Mouse (Mus musculus) mouse trophoblast stem cell (cell line): ENCODE results near the gene Vipas39.
"Not testable (repeated sequence)": the region's sequence is repeated elsewhere in the genome, so short reads cannot be mapped to it uniquely, and the experiment has no call there.

Experiments used
- in situ Hi-C, 2 experiments: fragments of 300-500 bp; cut with MseI, MboI; formaldehyde crosslinking; loops; 2 replicates in 1 of 2; 3 replicates in 1 of 2; pipeline ENCODE4 v1.15.1; 2025

The Vipas39 gene

DNA sequence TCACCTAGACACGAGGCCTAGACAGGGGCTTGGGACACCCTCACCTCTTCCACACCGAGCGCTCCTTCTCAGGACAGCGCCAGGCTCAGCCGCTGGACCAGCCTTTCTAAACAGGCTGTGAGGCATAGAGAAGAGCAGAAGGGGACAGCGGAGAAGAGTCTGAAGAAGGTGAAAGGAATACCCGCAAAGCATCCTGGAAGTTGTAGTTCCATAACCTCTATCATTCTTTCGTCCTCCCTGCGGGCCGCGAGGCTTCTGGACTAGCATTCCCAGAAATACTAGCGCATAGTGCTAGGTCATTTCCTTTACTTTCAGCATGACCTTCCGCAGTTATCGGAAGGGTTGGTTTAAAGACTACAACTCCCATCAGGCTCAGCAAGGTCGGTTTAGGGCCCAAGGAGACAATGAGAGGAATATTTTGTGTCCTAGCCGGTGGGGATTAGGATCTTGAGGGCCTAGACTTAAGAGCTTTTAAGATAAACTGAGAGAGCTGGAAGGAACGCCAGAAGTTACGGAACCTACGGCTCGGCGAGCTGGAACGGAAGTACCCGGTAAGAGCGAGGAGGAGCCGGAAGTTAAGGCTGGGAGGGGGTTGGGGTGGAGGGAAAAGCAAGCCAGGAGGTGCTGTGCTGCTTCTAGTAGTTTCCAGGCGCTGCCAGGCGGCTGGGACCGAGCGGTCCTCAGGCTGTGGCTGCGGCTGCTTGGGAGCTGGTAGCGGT lies at the start of gene Vipas39, which contains the start of gene Ahsa1:
Gene Vipas39 (minus strand): TSS at position 149 of the 719 bp plus-strand sequence.
Gene Ahsa1 (plus strand): TSS at position 372 of the 719 bp plus-strand sequence.
- in situ Hi-C loops = no loop called here

DNA sequence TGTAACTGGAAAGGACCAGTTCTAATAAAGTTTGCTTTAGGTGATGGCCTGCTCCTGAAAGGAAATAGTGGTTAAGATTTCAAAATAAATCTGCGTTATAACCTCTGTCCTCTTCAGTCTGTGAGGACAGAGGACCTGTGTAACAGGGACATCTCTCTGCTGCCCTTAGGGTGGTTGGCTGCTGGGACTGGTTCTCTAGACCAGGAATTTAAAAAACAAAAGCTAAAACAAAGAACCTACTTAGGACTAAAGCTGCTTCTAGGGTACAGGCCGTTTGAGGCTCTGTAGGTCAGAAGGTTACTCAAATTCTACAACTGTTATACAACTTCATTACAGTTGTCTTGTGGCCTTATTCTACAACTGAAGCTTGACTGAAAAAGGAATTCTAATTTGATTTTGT lies 47.0 kb upstream of the Vipas39 start:
- in situ Hi-C loops = no loop called here

DNA sequence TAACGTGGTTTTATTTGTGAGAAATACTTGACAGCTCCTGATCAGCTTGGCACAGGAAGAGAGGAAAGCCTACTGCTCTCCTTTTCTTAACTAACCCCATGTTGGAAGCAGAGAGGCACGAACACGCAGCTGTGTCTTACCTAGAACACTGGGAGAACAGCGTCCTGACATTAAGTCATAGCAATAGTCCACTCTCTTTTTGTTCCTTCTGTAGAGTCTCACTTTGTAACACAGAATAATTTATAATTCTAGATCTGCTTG lies 40.5 kb upstream of the Vipas39 start:
- in situ Hi-C loops = not testable (repeated sequence)

DNA sequence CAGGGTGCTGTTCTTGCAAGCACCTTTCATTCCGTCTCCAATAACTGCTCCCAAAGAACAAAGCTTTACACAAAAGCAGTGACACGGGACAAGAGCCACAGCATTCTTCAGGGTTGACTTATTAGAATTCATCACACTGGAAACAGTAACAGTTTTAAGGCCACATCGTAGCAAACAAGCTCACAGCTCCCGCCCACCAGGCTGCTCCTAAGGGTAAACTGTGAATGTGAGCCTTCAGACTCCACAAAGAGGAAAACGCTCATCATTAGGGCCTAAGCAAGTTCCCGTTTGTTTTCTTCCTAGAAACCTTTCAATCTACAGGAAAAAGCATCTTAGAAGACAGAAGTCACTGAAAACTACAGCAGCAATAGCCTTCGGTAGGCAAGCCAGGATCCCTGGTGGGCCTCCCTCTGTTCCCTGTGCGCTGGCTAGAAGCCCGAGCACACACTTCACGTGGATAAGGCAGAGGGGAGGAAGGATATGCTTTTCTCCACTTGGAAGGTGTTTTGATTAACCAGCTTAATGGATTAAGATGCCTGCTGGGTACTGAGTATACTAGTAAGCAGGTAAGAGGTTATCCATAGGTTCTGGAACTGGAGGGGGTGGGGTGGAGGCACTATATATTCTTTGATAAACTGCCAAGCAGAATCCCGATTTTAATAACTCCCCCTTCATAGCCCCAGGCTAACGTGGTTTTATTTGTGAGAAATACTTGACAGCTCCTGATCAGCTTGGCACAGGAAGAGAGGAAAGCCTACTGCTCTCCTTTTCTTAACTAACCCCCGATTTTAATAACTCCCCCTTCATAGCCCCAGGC lies 39.9 kb upstream of the Vipas39 start:
- in situ Hi-C loops = no loop called here

DNA sequence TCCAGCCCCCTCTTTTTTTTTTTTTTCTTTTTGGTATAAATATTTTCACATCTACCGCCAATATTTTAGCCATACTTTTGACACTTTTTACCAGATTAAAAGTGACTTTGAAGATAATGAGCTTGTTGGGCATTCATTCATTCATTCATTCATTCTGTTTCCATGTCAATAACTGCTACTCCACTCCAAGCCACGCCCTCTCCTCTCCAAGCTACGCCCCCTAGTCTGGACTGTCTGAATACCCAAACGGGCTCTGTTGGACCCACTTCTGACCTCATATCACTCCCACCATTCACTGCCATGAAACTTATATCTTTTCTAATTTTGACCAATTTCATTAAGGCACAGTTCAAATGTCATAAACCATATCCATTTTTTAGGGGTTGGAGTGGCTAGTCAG lies 35.1 kb upstream of the Vipas39 start:
- in situ Hi-C loops = no loop called here

DNA sequence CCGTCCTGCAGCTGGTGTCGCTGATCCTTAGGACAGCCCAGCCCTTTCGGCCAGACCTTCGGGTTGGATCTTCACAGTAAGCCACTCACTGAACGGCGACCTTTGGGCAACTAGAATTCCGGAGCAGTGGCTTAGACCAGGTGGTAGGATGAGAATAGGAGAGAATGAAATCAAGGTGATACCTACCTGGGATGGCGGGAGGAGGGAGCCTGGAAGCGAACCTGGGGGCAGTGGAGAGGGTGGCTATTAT lies 34.3 kb upstream of the Vipas39 start:
- in situ Hi-C loops = no loop called here

DNA sequence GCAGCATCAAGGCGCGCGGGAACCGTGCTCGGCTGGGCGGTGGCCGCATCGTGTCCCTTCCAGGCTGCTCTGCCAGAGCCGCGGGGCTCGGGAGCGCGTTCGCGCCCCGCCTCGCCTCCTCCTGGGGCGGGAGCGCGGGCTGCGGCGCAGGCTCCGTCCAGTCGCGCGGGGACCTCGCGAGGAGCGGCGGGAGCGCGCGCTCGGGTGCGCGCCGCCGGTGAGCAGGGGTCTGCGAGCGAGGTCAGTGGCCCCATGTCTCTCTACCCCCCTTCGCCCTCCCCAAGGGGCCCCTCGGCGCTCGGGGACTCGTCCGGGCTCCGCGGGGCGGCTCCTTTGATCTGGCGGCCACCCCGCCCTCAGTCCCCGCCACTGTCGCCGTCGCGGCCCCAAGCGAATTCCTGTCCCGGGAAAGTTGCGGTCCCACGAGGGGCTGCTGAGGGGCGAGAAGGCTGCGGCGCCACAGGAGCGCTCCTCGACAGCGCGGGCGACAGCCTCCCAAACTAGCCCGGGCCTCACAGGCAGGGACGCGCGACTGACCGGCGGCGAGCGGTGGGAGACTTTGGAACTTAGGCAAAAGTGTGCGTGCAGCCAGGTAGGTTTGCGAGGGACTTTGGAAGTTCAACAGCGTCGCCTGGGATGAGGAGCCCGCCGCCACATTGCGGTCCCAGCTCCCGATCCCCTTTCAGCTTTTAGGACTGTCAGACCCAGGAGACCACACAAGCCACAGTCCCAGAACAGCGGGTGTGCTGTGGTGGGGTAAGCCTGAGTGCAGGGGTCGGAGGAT lies 33.8 kb upstream of the Vipas39 start, which contains the start of gene Ism2:
Gene Ism2 (minus strand): TSS at position 49 of the 784 bp plus-strand sequence.
- in situ Hi-C loops = no loop called here

DNA sequence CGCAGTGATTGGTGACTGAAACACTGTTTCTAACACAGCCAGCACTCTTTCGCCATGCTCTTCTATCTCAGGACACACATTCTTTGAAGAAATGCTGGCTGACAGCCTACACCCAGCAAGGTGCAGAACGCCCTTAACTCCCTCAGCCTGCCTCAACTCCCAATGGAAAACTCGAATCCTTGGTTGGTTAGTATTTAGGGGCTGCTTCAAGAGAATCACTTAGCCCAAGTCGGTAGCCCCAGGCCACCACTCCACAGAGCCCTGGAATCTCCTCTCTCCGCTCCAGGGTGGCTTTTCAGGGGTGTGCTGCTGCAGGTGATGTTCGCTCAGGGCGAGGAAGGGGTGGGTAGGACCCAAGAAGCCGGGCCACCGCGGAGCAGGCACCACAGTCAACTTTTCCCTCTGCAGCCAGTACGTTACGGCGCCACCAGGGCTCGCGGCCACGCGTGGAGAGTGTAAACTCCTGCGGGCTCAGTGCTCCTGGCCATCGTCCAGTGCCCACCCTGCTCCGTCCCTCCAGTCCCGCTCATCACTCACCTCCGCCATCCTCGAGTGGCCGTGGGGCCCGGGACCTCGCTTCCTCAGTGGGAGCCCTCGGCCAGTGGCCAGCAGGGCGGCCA lies 33.1 kb upstream of the Vipas39 start:
- in situ Hi-C loops = no loop called here

DNA sequence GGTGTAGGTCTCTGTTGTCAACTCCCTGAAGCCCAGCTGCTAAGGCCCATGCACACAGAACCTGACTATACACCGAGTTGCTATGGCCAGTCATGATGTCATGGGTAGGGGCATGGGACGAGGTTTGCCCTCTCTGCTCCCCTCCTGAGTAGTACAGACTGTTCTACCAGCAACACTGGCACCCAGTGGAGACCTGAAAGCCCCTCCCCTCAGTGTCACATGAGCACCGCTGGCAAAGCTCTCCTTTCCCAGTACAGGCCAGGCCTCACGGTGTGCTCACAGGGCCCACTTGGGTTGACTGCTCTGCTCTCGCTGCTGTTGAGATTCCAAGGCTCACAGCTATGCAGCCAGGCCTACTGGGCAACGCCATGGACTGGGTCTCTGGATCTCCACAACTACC lies 27.9 kb upstream of the Vipas39 start:
- in situ Hi-C loops = no loop called here

DNA sequence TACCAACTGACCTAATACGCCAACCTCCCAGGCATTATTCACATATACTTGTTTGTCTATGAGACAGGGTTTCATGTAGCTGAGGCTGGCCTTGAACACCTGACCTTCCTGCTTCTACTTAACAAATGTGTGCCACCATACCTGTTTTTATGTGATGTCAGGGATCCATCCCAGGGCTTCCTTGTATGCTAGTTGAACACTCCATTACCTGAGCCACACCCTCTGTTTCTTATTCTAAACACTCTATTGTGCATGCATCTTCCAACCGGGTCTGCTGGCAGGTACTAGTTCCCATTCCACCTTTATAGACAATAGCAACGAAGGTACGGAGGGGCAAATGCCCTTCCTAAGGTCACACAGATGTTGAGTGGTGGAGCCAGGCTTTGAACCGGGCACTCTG lies 23.0 kb upstream of the Vipas39 start:
- in situ Hi-C loops = no loop called here

DNA sequence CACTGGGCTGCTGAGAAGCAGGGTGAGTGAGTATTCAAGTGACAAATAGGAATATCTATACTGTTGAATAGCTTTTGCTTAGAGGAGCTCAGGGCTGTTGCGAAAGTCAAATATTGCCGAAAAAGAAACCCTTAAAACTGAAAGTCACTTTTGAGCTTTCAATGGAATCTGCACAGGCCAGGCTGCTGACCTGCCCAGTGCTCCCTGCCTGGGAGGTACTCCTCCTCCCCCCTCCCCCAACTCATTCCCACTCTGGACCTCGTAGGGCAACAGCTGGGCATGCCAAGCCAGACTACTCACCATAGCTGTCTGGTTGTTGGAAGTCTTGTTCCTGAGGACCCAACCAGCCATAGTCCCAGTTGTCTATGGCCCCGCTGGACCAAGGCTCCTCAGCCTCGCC lies 18.7 kb upstream of the Vipas39 start:
- in situ Hi-C loops = no loop called here

DNA sequence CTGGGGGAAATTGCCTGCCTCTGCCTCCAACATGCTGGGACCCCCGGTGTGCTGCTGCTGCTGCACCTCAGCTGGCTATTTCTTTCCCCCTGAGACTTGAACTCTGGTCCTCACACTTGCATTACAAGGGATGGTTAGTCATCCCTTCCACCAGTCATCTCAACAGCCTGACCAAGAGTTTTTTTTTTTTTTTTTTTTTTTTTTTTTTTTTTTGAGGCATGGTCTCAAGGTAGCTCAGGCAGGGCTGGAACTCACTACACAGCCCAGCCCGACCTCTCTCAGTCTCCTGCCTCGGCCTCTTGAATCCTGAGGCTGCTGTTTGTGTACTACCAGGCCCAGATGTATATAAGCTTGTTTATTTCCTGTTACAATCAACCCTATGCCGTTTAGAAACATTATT lies 18.2 kb upstream of the Vipas39 start:
- in situ Hi-C loops = no loop called here

DNA sequence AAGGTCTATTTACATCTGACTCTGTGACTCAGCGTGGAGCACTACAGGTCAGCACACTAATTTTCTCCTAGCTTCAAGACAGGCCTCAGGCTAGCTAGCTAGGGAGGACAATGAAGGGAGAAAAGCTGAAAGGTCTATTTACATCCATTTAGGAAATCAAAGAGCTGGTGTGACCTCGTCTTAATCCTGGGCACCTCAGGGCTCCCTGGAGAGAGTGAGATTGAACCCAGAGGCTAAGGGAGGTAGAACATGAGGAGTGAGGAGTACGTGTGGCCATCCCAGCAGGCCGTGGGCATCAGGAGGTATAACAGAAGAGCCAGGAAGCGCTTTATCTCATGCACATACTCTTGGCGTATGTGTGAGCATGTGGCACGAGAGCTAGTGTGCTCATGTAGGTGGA lies 17.6 kb upstream of the Vipas39 start:
- in situ Hi-C loops = no loop called here

DNA sequence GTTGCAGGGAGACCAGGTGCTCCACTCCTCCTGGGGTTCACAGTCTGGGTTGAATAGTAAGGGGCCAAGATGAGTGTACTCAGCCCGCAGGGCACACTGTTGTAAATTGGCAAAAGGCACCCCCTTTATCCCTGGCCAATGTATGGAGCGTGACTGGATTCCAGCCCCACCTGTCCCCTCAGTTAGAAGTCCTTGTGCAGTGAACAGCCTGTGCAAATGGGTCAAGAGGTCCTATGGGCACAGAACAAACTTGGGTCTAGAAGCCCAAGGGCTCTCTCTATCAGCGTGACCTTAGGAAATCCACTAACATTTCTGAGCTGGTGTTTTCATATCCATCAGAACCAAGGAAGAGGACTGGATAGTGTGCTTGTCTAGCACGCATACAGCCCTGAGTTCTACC lies 16.7 kb upstream of the Vipas39 start:
- in situ Hi-C loops = no loop called here

DNA sequence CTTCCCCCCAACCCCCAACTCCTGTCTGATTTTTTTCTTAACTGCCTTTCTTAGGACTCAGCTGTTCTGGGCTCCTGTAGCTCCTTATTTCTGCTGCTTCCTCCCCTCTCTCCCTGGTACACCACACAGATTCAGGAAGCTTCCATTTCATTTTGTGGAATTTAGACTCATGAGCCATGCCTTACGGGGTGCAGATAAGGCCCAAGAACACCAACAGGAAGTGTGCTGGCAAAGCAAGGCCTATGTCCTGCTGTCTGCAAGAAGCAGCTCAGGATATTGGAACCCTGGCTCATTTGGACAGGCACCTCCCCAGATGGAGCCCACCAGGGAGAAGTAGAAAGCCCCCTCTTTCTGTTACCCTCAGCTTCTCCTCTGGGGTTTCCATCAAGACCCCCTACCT lies 15.7 kb upstream of the Vipas39 start:
- in situ Hi-C loops = no loop called here

DNA sequence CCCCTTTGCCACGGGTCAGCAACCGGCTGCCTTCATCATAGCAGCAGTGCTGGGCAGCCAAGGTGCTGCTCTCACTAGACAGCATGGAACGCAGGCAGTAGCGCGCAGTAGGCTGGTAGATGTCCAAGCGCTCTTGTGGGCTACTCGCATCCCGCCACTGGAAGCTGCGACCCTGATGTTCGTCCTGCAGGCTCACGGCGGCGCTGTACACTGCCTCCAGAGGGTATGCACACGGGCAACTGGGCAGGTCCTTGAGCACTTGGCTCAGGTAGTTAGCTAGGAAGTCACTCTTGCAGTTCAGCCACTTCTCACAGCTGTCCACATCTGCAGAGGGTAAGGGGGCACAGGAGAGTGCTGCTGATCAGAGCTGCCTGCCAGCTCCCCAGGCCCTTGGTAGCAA lies 13.8 kb upstream of the Vipas39 start:
- in situ Hi-C loops = no loop called here

DNA sequence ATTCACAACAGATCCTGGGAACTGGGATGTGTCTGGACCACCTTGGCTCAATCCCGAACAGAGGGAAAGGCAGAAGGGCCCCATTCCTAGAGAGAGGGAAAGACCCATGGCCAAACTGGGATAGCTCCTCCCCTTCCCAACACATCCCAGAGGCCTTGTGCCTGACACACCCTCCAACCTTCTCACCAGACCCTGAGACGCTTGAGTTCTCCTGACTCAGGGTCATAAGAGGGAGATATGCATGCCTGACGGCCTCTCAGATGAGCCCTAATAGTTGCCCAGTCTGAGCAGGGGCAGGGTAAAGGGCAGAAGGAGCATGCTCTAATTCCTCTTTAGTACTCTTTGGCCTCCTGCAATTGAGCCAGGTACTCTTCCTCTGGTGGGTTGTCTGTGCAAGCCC lies 13.3 kb upstream of the Vipas39 start:
- in situ Hi-C loops = no loop called here

DNA sequence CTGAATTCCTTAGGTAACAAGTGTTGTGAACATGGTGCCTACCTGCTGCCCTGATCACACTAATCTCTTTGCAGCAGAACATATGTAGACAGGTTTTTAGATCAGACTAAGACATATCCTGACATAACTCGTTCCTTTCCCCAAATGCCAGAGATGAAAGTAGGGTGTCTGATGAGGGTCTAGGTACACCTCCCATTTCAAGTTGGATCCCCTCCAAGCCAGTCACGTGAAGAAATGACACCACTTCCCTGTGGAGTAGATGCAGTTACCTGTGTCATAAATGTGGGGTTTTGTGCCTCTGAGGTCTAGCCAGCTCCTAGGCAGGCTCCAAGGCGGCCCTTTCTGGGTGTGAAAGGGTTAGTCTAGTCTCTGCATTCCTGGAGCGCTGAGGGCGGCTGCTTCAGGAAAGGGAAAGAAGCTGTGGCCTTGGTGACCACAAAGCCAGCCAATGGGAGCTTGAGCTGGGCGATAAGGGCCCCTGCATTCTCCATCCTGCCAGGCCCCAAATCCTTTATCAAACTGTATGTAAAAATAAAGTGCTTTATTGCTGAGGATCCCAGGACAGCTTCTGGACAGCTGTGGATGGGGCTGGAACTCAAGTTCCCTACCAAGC lies 12.2 kb upstream of the Vipas39 start:
- in situ Hi-C loops = no loop called here

DNA sequence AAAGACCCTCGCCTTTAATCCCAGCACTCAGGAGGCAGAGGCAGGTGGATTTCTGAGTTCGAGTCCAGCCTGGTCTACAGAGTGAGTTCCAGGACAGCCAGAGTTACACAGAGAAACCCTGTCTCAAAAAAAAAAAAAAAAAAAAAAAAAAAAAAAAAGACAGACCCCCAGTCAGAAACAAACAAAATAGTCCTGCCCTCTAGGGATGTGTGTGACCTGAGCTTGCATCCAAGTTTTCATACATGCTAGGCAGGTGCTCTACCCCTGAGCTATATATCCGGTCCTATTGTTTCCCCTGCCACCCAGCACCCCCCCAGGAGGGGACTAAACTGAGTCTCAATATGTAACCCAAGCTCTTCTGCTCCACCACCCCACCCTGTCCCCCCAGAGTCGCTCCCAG lies 11.2 kb upstream of the Vipas39 start:
- in situ Hi-C loops = not testable (repeated sequence)

DNA sequence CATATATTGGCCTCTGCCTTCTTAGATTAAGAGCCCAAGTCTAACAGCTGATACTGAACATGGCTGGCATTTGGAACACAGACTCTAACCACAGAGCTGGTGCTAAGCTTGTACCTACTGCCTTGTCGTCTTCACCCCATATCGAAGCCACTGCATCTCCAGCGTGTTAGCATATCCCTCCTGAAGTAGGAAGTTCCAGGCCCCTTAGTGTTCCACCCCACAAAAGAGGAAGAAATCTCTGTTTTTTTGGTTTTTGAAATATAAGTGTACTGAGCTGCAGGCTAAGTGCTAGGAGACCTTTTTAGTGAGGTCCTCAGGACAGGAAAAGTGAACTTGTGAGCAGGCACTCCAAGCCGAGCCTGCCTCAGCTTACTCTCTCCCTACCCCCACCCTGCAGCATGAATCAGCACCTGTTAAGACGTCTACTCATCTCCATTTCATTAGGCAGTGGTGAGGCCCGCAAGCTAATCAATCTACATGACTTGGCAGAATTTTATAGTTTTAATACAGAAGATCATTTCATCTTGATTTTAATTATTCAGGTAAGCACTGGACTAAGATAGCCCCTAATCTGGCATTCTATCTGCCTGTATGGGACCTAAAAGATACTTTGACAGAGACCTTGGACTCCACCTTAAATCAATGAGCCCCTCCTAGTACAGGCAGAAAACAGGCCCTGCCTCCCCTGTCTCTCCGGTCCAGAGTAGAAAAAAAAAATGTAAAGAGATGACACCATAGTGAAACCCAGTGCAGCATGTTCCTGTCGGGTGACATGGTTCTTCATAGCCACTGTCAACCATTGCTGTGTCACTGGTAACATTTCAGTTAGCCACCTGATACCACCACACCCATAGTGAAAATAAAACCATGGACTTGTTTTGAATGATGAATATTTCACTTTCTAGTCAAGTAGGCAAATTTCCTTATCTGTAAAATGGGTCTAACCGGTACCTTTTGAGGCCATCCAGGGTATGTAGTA lies 9.1 kb upstream of the Vipas39 start:
- in situ Hi-C loops = no loop called here

DNA sequence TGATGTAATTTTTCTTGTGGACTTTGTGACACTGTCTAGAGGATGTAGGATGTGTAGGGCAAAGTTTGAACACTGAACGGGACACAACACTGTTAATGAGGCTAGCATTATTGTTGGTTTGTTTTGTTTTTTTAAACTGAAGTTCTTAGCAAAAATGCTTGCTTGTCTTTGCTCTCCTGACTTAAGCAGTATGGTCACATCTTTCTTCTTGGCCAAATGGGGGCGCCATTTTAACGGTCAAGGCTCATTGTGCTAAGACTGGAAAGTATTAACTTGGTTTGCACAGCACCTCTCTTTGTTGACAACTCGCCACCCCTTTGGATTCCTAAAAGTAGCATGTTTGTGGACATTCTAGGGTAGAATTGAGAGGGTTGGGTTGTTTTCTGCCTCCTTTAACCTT lies 1.6 kb upstream of the Vipas39 start:
- in situ Hi-C loops = no loop called here
